Mouse (Mus musculus) thymus, adult 2 months (tissue): Measurements from ENCODE around the gene Tgm2. TPM values are rescaled to one million over a fixed set of nuclear protein-coding genes. Genes with fewer than 3 reads are reported as not detected.

ENCODE experiments used
- DNase-seq: peaks from one replicate; pipeline ENCODE4 v3.0.0; 2021
- H3K27ac ChIP-seq: fragments of 200-500 bp; 2 replicates; pipeline ENCODE4 v1.5.1; 2012; ENCODE audit warnings: low read length, control low read depth; ENCODE audit not compliant: control insufficient read depth, insufficient read depth
- H3K27me3 ChIP-seq: fragments of 200-500 bp; 2 replicates; pipeline ENCODE4 v1.6.1; 2012; ENCODE audit warnings: mild to moderate bottlenecking, low read length, moderate library complexity, mixed read lengths; ENCODE audit not compliant: control insufficient read depth, insufficient read depth
- H3K36me3 ChIP-seq: fragments of 200-500 bp; 2 replicates; pipeline ENCODE4 v1.6.1; 2012; ENCODE audit warnings: mild to moderate bottlenecking, low read length, moderate library complexity; ENCODE audit not compliant: control insufficient read depth, insufficient read depth
- H3K4me1 ChIP-seq: fragments of 200-500 bp; replicated peaks from 2 replicates; pipeline ENCODE4 v1.6.1; 2012; ENCODE audit warnings: low read length; ENCODE audit not compliant: control insufficient read depth, insufficient read depth
- H3K4me3 ChIP-seq: fragments of 200-500 bp; 2 replicates; pipeline ENCODE4 v1.5.1; 2012; ENCODE audit warnings: mild to moderate bottlenecking, low read length, control low read depth, moderate library complexity; ENCODE audit not compliant: control insufficient read depth, insufficient read depth
- CTCF ChIP-seq: fragments of 200-500 bp; IDR thresholded peaks from 2 replicates; pipeline ENCODE4 v1.5.1; 2012; ENCODE audit warnings: mild to moderate bottlenecking, control low read depth, low read length, moderate library complexity, borderline replicate concordance; ENCODE audit not compliant: control insufficient read depth, poor library complexity, insufficient read depth; ENCODE audit errors: extremely low read depth
- POLR2A ChIP-seq: fragments of 200-500 bp; IDR thresholded peaks from 2 replicates; pipeline ENCODE4 v1.6.1; 2012; ENCODE audit warnings: mild to moderate bottlenecking, low read length, control low read depth, moderate library complexity; ENCODE audit not compliant: control insufficient read depth, poor library complexity, insufficient read depth; ENCODE audit errors: extremely low read depth
- WGBS: fragments of 180-500 bp; shearing (Covaris S2); methylation state at CpG from one replicate; pipeline ENCODE4 v1.1.7; 2018; 5-methylcytosine and 5-hydroxymethylcytosine counted together
- polyA plus RNA-seq: library from polyadenylated mRNA; depleted of rRNA; stranded (reverse); fragments of >200 nt; gene quantifications from 2 replicates; pipeline ENCODE4 v1.2.3, GENCODE M21; 2012

Tgm2 gene
- polyA plus RNA-seq, 1 experiment = 37.6 TPM

DNA sequence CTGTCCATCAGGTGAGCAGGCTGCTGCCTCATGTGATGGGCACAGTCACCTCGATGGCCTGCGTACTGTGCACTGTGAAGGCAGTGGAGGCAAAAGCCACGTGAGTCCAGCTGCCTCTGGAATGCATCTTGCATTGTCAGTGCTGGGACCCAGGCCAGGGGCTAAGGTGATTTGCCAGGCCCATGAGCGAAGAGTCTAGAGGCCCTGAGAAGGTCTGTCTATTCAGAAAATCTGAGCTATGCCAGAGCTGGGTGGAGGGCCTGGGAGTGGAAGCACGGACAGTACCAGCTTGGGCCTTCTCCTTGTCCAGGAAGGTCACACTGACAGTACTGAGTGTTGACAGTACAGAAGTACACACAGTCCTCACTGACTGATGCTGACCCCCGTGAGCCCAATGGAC is 23.4 kb downstream of the Tgm2 start:
- TF ChIP-seq CTCF (no peak), POLR2A (no peak)
- no peak overlapping the region for H3K4me3 ChIP-seq
- no peak for DNase-seq
- no peaks in the 10 kb centered on the region for H3K4me1 ChIP-seq
- WGBS = 92% methylated on average over 6 of the region's 6 CpGs
- no peaks in the 10 kb centered on the region for H3K27me3 ChIP-seq
- H3K27ac ChIP-seq = no peak overlapping the region
- H3K36me3 ChIP-seq = no peaks in the 10 kb centered on the region

DNA sequence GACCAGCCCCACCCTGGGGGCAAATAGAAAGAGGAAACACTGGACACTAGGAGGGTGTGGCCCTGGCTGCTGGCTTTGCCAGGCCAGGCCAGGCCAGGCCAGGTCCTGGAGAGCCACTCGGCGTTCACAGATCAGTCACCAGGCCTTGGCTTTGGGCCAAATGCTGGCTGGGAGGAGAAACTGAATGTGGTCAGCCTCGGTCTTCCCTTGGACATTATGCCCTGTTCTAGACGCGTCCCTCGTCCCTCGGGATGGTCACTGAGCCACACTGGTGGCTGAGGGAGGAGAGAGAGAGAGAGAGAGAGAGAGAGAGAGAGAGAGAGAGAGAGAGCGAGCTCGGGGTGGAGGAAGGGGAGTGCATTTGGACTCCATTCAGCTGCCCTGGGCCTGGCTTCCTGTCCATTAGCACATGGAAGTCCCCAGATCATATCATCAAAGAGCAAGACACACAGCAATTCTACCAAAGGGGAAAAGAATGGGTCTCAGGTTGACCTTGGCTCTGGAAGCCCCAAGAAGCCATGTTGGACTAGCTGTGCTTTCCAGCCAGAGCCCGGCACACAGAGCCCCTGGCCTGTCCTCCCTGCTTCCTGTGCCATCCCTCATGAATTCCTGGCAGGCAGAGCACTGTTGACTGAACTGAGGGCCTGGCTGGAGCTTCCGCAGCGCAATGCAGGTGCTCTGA is 24.4 kb downstream of the Tgm2 start:
- no peak overlapping the region for H3K4me3 ChIP-seq
- H3K36me3 ChIP-seq = no peaks in the 10 kb centered on the region
- peaks cover 3% of the 10 kb centered on the region for H3K4me1 ChIP-seq
- no peaks in the 10 kb centered on the region for H3K27me3 ChIP-seq
- 83% methylated on average over 12 of the region's 12 CpGs for WGBS
- TF ChIP-seq POLR2A (no peak), CTCF (no peak)
- no peak for DNase-seq
- no peak overlapping the region for H3K27ac ChIP-seq

DNA sequence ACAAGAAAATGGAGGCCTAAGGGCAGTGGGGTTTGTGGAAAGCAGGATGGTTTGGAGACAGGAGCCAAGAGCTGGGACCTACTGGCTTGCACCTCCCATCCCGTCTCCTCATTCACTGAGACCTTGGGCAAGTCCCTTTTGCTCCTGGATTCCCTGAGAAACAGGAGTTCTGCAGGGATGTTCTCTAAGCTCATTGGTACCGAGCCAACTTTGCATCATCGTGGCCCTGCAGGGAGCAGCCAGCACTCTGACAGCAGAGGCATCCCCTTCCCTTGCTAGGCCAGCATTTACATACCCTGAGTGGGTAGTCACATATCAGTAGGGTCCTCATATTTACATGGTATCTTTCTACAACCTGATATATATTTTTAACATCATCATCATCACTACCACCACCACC is 25.4 kb downstream of the Tgm2 start:
- TF ChIP-seq POLR2A = no peak
- TF ChIP-seq CTCF = no peak
- 88% methylated on average over 3 of the region's 3 CpGs for WGBS
- Histone ChIP-seq H3K4me3 (no peak overlapping the region), H3K4me1 (peaks cover 12% of the 10 kb centered on the region), H3K27ac (no peak overlapping the region), H3K27me3 (no peaks in the 10 kb centered on the region), H3K36me3 (no peaks in the 10 kb centered on the region)
- no peak for DNase-seq

DNA sequence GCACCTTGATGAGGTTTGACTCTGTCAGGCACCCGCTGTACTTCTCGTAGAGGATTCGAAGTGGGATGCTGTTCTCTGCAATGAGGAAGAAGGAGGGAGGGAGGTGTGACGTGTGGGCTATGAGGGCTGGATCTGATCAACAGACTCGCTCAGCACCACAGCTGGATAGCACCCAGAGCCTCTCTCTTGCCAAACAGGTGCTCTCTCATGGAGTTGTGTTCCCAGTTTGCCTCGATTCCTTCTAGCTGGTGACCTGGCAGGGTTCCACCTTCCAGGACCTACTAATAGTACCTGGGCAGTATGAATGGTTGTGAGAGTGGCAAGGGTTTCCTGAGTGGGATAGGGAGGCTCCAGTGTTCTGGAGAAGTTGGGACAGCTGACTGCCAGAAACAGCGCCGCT is 26.0 kb downstream of the Tgm2 start:
- DNase-seq = no peak
- H3K27ac ChIP-seq = no peak overlapping the region
- peaks cover 16% of the 10 kb centered on the region for H3K4me1 ChIP-seq
- WGBS = 89% methylated on average over 8 of the region's 8 CpGs
- H3K4me3 ChIP-seq = no peak overlapping the region
- no peaks in the 10 kb centered on the region for H3K36me3 ChIP-seq
- no peaks in the 10 kb centered on the region for H3K27me3 ChIP-seq
- TF ChIP-seq CTCF (no peak), POLR2A (no peak)

DNA sequence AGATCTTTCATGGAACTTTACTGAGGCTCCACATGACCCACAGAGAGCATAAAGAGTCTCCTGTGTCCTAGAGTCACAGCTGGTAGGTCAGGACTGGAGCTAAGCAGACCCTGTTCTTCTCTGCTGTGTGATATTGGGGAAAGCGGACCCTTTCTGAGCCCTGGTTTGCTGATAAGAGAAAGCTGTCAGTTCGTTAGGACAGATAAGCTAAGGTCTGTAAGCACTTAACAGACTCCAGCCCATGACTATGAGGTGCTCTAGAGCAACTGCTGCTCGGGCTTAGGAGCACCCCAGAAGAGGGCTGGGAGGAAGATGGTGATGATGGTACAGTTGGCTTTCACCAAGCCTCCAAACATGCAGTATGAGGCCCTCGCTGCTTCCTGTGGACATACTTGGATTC is 27.1 kb downstream of the Tgm2 start:
- peaks cover 20% of the 10 kb centered on the region for H3K4me1 ChIP-seq
- no peak overlapping the region for H3K4me3 ChIP-seq
- WGBS = 89% methylated on average over 4 of the region's 4 CpGs
- H3K27me3 ChIP-seq = no peaks in the 10 kb centered on the region
- H3K27ac ChIP-seq = no peak overlapping the region
- no peak for DNase-seq
- H3K36me3 ChIP-seq = no peaks in the 10 kb centered on the region
- TF ChIP-seq CTCF (no peak), POLR2A (no peak)

DNA sequence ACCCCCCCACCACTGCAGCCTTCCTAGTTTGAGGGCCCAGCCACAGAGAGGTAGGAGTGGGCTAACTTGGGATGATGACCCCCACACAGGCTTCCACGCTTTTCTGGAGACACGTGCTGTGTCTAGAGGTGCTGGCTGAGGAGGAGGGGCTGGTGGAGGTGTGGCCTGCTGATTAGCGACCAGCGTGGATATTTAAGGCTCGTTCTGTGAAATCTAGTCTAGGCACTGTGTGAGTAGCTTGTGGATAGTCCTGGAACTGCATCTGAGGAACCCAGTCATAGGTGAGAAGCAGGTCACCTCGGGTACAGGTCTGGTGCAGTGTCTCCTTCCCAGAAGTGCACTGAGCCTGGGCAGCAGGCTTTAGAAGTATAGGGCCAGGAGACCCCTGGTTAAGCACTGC is 29.6 kb downstream of the Tgm2 start:
- 24% methylated on average over 6 of the region's 6 CpGs for WGBS
- Histone ChIP-seq H3K27me3 (no peaks in the 10 kb centered on the region), H3K4me3 (no peak overlapping the region), H3K36me3 (no peaks in the 10 kb centered on the region), H3K27ac (no peak overlapping the region), H3K4me1 (peaks cover 20% of the 10 kb centered on the region)
- TF ChIP-seq POLR2A = no peak
- no peak for TF ChIP-seq CTCF
- no peak for DNase-seq
